Mouse (Mus musculus): ENCODE data around the gene Kalrn. TPM values are rescaled to one million over a fixed set of nuclear protein-coding genes. Genes with fewer than 3 reads are reported as not detected.

Kalrn gene
- polyA plus RNA-seq, 1 experiment from 2014 or later: 22.1 TPM

DNA sequence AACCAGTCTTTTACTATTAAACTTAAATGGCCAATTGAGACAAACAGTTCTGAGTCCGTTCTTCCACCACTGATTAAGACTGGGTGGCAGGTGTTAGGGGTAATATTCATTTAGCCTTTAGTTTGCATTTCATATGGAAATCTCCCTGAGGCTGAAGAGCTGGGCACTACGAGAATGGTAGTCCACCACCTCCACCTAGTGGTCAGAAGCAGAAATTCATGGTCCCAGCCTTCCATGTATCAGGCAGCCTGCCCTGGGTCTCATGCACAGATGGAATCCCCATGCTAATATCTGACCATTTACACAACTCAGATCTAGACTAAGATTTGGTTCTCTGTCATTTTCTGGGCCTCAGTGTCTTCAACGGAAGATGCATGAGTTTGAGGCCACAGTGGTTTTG is 458.7 kb downstream of the Kalrn start:
- Histone ChIP-seq H3K27me3 (ENCODE audit: control insufficient read depth, insufficient read depth, low read length) (no peaks in the 10 kb centered on the region), H3K4me2 (replicated peaks; ENCODE audit: low read depth, low read length) (no peak overlapping the region), H3K36me3 (ENCODE audit: control insufficient read depth, insufficient read depth, low read length) (no peaks in the 10 kb centered on the region; the same call in 1 of the 2 replicates), H3K27ac (ENCODE audit: low read length) (no peak overlapping the region), H3K9ac (replicated peaks; ENCODE audit: low read depth, low read length) (no peak overlapping the region), H3K9me3 (ENCODE audit: control insufficient read depth, low read depth, low read length) (no peaks in the 10 kb centered on the region), H3K4me1 (ENCODE audit: control insufficient read depth, insufficient read depth, low read length) (no peaks in the 10 kb centered on the region), H3K4me3 (ENCODE audit: low read depth, low read length) (no peak overlapping the region)
- no peak for ATAC-seq (ENCODE audit: insufficient number of reproducible peaks, insufficient read depth, low FRiP score, low read depth)
- WGBS: 4% methylated on average over 3 of the region's 3 CpGs

DNA sequence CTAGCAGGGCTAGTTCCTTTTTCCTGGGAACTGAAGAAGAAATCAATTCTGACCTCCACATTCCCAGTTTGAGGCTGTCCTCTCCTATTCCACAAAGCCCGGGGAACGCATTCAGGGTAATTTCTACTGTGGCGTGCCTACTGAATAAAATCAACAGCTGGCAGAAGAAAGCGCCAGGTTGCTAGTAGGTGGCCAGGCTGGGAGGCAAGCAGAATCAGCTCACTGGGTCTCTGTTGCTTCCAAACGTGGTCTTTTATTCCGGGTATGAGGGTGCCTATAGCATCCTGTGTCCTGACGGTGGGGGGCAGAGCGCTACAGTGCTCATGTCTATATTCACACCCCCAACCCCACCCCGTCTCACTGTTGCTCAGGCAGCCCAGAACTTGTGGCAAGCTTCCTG is 460.2 kb downstream of the Kalrn start:
- Histone ChIP-seq H3K9ac (replicated peaks; ENCODE audit: low read depth, low read length) (no peak overlapping the region), H3K9me3 (ENCODE audit: control insufficient read depth, low read depth, low read length) (no peaks in the 10 kb centered on the region), H3K4me2 (replicated peaks; ENCODE audit: low read depth, low read length) (no peak overlapping the region), H3K27me3 (ENCODE audit: control insufficient read depth, insufficient read depth, low read length) (no peaks in the 10 kb centered on the region), H3K4me1 (ENCODE audit: control insufficient read depth, insufficient read depth, low read length) (no peaks in the 10 kb centered on the region), H3K36me3 (ENCODE audit: control insufficient read depth, insufficient read depth, low read length) (no peaks in the 10 kb centered on the region; the same call in 1 of the 2 replicates), H3K4me3 (ENCODE audit: low read depth, low read length) (no peak overlapping the region), H3K27ac (ENCODE audit: low read length) (no peak overlapping the region)
- WGBS: 94% methylated on average over 9 of the region's 9 CpGs
- ATAC-seq (ENCODE audit: insufficient number of reproducible peaks, insufficient read depth, low FRiP score, low read depth): no peak

DNA sequence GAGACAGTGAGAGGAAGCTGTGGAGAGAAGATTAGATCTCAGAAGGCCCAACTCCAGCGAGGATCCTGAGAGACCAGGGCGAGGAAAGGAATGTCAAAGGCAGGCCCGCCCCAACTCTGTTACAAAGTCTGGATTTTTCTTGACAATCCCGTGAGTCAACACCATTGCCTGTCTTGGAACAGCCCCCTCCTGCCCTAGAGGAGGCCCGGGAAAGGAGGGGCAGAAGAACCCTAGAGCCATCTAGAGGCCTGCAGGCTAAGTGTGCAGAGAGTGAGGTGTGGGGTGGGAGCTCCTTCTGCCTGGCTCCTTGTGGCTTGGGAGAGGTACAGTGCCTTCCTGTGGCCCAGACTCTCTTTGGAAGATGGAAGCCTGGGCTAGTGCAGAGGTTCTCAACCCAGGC is 460.8 kb downstream of the Kalrn start:
- H3K9me3 ChIP-seq (ENCODE audit: control insufficient read depth, low read depth, low read length): no peaks in the 10 kb centered on the region
- 0 out of 2 replicates have a peak overlapping the region, but pooled peaks have one; percentile 44 for H3K27ac ChIP-seq (ENCODE audit: low read length)
- no peak overlapping the region for H3K4me2 ChIP-seq (replicated peaks; ENCODE audit: low read depth, low read length)
- WGBS: 36% methylated on average over 5 of the region's 5 CpGs
- no peaks in the 10 kb centered on the region for H3K4me1 ChIP-seq (ENCODE audit: control insufficient read depth, insufficient read depth, low read length)
- no peaks in the 10 kb centered on the region; the same call in 1 of the 2 replicates for H3K36me3 ChIP-seq (ENCODE audit: control insufficient read depth, insufficient read depth, low read length)
- H3K9ac ChIP-seq (replicated peaks; ENCODE audit: low read depth, low read length): no peak overlapping the region
- no peaks in the 10 kb centered on the region for H3K27me3 ChIP-seq (ENCODE audit: control insufficient read depth, insufficient read depth, low read length)
- peak; percentile 54; the same call in 1 of the 2 replicates for ATAC-seq (ENCODE audit: insufficient number of reproducible peaks, insufficient read depth, low FRiP score, low read depth)
- H3K4me3 ChIP-seq (ENCODE audit: low read depth, low read length): no peak overlapping the region

DNA sequence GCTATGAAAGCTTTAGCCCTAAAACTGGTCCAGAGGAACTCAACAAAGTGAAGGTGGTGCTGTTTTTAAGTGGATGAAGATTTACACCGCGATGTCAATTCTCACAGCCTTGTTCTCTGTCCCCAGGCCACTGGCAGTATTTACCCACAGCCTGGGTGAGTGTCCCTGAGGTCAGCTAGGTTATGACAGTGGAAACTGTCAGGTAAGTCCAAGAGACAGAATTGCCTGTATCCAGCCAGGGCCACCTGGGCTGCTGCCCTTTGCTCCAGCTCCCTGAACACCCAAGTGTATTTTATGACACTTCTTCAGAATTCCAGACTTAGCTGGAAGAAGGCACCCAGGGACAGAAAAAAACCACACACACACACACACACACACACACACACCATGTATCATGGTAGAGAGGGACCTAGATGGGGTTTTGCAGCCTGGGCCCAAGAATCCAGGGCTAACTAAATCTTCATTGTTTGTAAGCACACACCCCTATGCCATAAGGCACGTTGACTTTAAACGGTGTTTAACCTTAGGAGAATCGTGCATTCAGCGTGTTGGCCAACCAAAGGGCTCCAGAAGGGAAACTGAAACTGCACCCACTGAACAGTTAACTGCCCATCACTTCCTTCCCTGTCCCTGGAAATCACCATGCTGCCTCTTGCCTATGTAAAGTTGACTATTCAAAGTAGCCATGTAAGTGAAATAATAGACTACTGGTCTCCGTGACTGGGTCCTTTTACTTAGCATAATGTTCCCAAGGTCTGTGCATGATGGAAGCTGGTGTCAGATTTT is 462.3 kb downstream of the Kalrn start:
- Histone ChIP-seq H3K27me3 (ENCODE audit: control insufficient read depth, insufficient read depth, low read length) (no peaks in the 10 kb centered on the region), H3K4me3 (ENCODE audit: low read depth, low read length) (no peak overlapping the region), H3K4me2 (replicated peaks; ENCODE audit: low read depth, low read length) (no peak overlapping the region), H3K27ac (ENCODE audit: low read length) (no peak overlapping the region), H3K9ac (replicated peaks; ENCODE audit: low read depth, low read length) (no peak overlapping the region), H3K4me1 (ENCODE audit: control insufficient read depth, insufficient read depth, low read length) (no peaks in the 10 kb centered on the region), H3K36me3 (ENCODE audit: control insufficient read depth, insufficient read depth, low read length) (no peaks in the 10 kb centered on the region; the same call in 1 of the 2 replicates), H3K9me3 (ENCODE audit: control insufficient read depth, low read depth, low read length) (no peaks in the 10 kb centered on the region)
- ATAC-seq (ENCODE audit: insufficient number of reproducible peaks, insufficient read depth, low FRiP score, low read depth): no peak
- 83% methylated on average over 7 of the region's 7 CpGs for WGBS

DNA sequence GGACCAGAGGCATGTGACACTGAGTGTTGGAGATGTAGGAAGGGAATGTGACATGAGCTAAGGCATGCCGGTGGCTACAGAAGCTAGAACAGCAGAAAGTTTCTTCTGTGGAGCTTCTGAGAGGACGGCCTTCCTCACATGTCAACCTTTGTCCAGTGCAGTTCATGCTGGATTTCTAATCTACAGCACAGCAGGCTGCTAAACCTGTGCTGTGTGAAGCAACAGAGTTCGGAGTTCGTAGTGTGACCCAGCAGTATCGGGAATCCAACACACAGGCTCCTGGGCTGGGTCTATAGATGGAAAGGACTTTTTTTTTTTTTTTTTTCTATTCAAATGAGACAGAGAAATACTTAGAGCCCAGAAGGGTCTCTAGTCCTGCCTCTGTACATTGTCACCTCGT is 468.9 kb downstream of the Kalrn start:
- no peaks in the 10 kb centered on the region for H3K9me3 ChIP-seq (ENCODE audit: control insufficient read depth, low read depth, low read length)
- no peaks in the 10 kb centered on the region for H3K4me1 ChIP-seq (ENCODE audit: control insufficient read depth, insufficient read depth, low read length)
- 91% methylated on average over 6 of the region's 6 CpGs for WGBS
- no peaks in the 10 kb centered on the region for H3K27me3 ChIP-seq (ENCODE audit: control insufficient read depth, insufficient read depth, low read length)
- H3K9ac ChIP-seq (replicated peaks; ENCODE audit: low read depth, low read length): no peak overlapping the region
- H3K27ac ChIP-seq (ENCODE audit: low read length): no peak overlapping the region
- H3K4me2 ChIP-seq (replicated peaks; ENCODE audit: low read depth, low read length): no peak overlapping the region
- no peak overlapping the region for H3K4me3 ChIP-seq (ENCODE audit: low read depth, low read length)
- ATAC-seq (ENCODE audit: insufficient number of reproducible peaks, insufficient read depth, low FRiP score, low read depth): no peak
- no peaks in the 10 kb centered on the region for H3K36me3 ChIP-seq (ENCODE audit: control insufficient read depth, insufficient read depth, low read length)

DNA sequence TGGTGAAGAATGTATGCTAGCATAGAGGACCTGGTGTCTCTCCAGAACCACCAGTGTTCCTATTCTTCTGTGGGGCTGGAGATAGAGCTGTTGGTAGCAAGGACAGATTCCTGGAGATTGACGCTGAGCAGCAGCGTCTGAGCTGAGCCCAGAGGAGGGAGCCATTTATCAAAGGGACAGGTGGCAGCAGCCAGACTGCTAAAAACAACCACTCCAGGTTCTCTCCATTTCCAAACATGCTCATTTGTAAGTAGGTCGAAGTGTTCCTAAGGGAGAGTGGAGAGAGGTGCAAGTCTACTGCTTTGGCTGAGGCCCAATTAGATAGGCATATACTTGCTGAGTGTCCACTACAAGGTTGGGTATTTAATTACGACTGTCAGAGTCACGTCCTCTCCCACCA is 470.6 kb downstream of the Kalrn start:
- Histone ChIP-seq H3K9me3 (ENCODE audit: control insufficient read depth, low read depth, low read length) (no peaks in the 10 kb centered on the region), H3K36me3 (ENCODE audit: control insufficient read depth, insufficient read depth, low read length) (no peaks in the 10 kb centered on the region), H3K4me2 (replicated peaks; ENCODE audit: low read depth, low read length) (no peak overlapping the region), H3K4me1 (ENCODE audit: control insufficient read depth, insufficient read depth, low read length) (no peaks in the 10 kb centered on the region), H3K9ac (replicated peaks; ENCODE audit: low read depth, low read length) (no peak overlapping the region), H3K27ac (ENCODE audit: low read length) (no peak overlapping the region), H3K27me3 (ENCODE audit: control insufficient read depth, insufficient read depth, low read length) (no peaks in the 10 kb centered on the region), H3K4me3 (ENCODE audit: low read depth, low read length) (no peak overlapping the region)
- 31% methylated on average over 5 of the region's 5 CpGs for WGBS
- ATAC-seq (ENCODE audit: insufficient number of reproducible peaks, insufficient read depth, low FRiP score, low read depth): no peak

DNA sequence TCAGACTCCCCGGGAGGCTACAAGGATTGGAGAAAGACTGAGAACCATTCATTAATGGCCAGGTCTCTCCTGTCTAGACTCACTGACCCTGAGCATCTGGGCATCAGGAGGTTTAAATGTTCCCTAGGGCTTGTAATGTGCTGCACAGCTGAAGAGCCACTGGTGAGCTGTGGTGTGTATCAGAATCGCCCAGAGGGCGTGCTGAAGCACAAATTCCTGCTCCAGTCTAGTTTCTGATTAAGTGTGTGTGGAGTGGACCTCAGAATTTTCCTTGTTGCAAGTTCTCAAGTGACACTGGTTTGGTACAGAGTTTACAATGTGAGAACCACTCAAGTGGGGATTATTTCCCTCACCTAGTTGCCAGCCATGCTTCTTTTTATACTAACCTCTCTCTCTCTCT is 473.5 kb downstream of the Kalrn start:
- Histone ChIP-seq H3K4me1 (ENCODE audit: control insufficient read depth, insufficient read depth, low read length) (0 out of 2 replicates have a peak, but pooled peaks cover 2% of the 10 kb centered on the region), H3K27me3 (ENCODE audit: control insufficient read depth, insufficient read depth, low read length) (no peaks in the 10 kb centered on the region), H3K4me2 (replicated peaks; ENCODE audit: low read depth, low read length) (no peak overlapping the region), H3K9ac (replicated peaks; ENCODE audit: low read depth, low read length) (no peak overlapping the region), H3K4me3 (ENCODE audit: low read depth, low read length) (no peak overlapping the region), H3K36me3 (ENCODE audit: control insufficient read depth, insufficient read depth, low read length) (no peaks in the 10 kb centered on the region), H3K9me3 (ENCODE audit: control insufficient read depth, low read depth, low read length) (no peaks in the 10 kb centered on the region), H3K27ac (ENCODE audit: low read length) (no peak overlapping the region)
- 77% methylated on average over 3 of the region's 3 CpGs for WGBS
- ATAC-seq (ENCODE audit: insufficient number of reproducible peaks, insufficient read depth, low FRiP score, low read depth): no peak

DNA sequence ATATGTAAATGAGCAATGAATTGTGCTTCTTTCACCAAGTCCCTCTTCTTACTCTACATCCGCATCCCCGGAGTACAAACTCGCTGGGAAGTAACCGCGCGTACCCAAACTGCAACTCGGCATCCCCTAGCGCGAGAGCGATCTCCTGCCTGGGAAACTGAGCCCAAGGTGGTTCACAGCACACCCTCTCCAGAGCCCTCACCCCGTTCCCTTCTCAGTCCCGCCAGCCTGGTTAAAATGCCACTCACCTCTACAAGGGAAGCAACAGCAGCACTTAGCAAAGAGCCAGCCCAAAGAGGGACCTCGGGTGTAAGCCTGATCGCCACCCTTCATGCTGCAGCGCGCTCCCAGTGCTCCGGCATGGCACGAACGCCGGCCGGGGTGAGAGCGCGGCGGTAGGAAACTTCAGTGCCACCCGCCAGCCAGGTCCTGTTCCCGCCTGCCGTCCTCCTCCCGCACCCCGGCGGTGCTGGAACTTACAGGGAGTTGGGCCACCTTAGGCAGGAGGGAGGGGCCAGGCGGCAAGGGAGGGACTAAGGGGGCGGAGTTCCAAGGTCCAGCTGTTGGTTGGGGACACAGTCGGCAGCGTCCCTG is 477.7 kb downstream of the Kalrn start:
- peaks cover 12% of the 10 kb centered on the region for H3K4me1 ChIP-seq (ENCODE audit: control insufficient read depth, insufficient read depth, low read length)
- H3K4me2 ChIP-seq (replicated peaks; ENCODE audit: low read depth, low read length): peak overlapping the region; percentile 73
- under 1% methylated on average over 34 of the region's 34 CpGs for WGBS
- H3K4me3 ChIP-seq (ENCODE audit: low read depth, low read length): peak overlapping the region; percentile 57
- no peaks in the 10 kb centered on the region for H3K36me3 ChIP-seq (ENCODE audit: control insufficient read depth, insufficient read depth, low read length)
- ATAC-seq (ENCODE audit: insufficient number of reproducible peaks, insufficient read depth, low FRiP score, low read depth): peak; percentile 78
- H3K9ac ChIP-seq (replicated peaks; ENCODE audit: low read depth, low read length): peak overlapping the region; percentile 41; the same call in 1 of the 2 replicates
- peak overlapping the region; percentile 49; the same call in 1 of the 2 replicates for H3K27ac ChIP-seq (ENCODE audit: low read length)
- no peaks in the 10 kb centered on the region for H3K9me3 ChIP-seq (ENCODE audit: control insufficient read depth, low read depth, low read length)
- H3K27me3 ChIP-seq (ENCODE audit: control insufficient read depth, insufficient read depth, low read length): no peaks in the 10 kb centered on the region
